24 mouse cellular contexts compared by ENCODE assay signal in the genomic region with DNA sequence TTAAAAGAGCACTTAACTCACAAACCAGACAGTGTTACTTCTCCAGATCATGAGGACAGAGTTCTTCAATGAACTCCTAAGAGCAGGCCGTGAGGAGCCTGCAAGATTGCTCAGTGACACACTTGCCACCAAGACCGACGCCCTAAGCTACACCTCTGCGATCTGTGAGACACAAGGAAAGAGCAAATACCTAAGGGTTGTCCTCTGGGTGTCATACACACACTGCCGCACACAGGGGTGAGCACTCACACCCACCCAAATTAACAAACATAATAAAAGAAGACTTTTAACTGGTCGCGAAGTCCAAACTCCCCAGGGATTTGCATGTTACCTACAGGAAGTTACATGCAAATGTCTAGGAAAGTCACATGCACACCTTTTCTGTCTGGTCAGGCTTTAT.
"Had no signal": no experiment of that assay in that cellular context is flagged by ENCODE, and none has a peak within 500 bp of the region (broad histone marks: within the 10 kb centered on the region; RNA-seq: fewer than 3 reads in every experiment).

No protein-coding gene starts in this region.

- H3K27me3 ChIP-seq: heart, embryonic 13.5 days; heart, embryonic 15.5 days; hindbrain, embryonic 13.5 days; hindbrain, embryonic 15.5 days; limb, embryonic 12.5 days; liver, embryonic 13.5 days had no signal

- H3K9ac ChIP-seq: heart, embryonic 13.5 days; heart, embryonic 15.5 days; hindbrain, embryonic 13.5 days; hindbrain, embryonic 15.5 days; limb, embryonic 12.5 days; liver, embryonic 13.5 days had no signal

- DNase-seq: gastrocnemius, postnatal 14 days; gastrocnemius, postnatal 36 days; heart, adult 11 months; heart, adult 2 months; heart, postnatal 14 days; heart, postnatal 36 days; kidney, adult 18-20 months; kidney, adult 8-10 months; kidney, postnatal 10 days; kidney, postnatal 25 days; kidney, postnatal 4 days; layer of hippocampus, adult 9-11 months; layer of hippocampus, postnatal 36 days; left cerebral cortex, postnatal 4 days; liver; liver, embryonic 13.5 days had no signal

- H3K27ac ChIP-seq: heart, adult 2 months; heart, embryonic 13.5 days; heart, embryonic 15.5 days; hindbrain, embryonic 13.5 days; hindbrain, embryonic 15.5 days; hindbrain, postnatal 0 days; limb, embryonic 12.5 days; liver, embryonic 13.5 days had no signal

- H3K9me3 ChIP-seq: heart, embryonic 13.5 days; heart, embryonic 15.5 days; hindbrain, embryonic 13.5 days; hindbrain, embryonic 15.5 days; limb, embryonic 12.5 days; liver, embryonic 13.5 days had no signal

- H3K4me1 ChIP-seq: heart, embryonic 15.5 days; hindbrain, embryonic 13.5 days; hindbrain, embryonic 15.5 days; liver, embryonic 13.5 days had no signal

- H3K4me3 ChIP-seq: heart, adult 2 months; heart, embryonic 13.5 days; heart, embryonic 15.5 days; hindbrain, embryonic 13.5 days; hindbrain, embryonic 15.5 days; limb, embryonic 12.5 days; liver, embryonic 13.5 days had no signal

- H3K4me2 ChIP-seq: heart, embryonic 11.5 days; heart, embryonic 13.5 days; heart, embryonic 15.5 days; hindbrain, embryonic 13.5 days; hindbrain, embryonic 15.5 days; limb, embryonic 12.5 days; liver, embryonic 11.5 days; liver, embryonic 13.5 days had no signal

- ATAC-seq: hindbrain, postnatal 0 days had no signal

- H3K36me3 ChIP-seq: heart, embryonic 13.5 days; heart, embryonic 15.5 days; hindbrain, embryonic 13.5 days; hindbrain, embryonic 15.5 days; limb, embryonic 12.5 days; liver, embryonic 13.5 days had no signal
